Mouse (Mus musculus): ENCODE results near the gene Gdi2.
"Not testable (repeated sequence)": the region's sequence is repeated elsewhere in the genome, so short reads cannot be mapped to it uniquely, and the experiment has no call there.

The Gdi2 gene

DNA sequence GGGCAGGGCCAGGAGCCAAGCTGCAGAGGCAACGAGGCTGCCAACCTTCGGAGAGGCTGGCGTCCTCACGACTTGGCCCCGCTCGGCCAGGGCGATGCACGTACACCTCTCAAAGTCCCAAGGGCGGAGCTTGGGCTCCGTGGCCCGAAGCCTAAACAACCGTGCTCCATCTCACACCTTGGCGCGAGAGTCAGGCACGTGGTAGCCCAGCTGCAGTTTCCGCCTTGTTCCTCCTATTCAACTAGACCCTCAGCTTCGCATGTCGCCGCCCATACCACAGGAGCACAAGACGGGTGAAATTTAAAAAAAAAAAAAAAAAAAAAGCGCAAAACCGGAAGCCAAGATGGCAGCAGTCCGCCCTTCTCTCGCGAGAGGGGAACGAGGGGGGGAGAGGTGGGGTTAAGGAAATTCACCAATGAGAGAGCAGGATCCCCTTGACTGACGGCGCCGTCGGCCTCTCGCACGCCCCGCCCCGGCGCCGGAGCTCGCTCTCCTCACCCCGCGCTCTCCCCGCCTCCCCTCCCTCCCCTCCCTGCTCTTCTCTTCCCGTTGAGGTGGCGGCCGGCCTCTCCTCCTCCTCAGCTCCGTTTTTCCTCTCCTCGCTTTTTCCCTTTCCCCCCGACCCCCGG is at the start of gene Gdi2:
Gdi2 (plus strand) TSS at position 470 of the 629 bp plus-strand sequence.
- peak; percentile 98 for DNase-seq (ENCODE audit: low read depth, low spot score)

DNA sequence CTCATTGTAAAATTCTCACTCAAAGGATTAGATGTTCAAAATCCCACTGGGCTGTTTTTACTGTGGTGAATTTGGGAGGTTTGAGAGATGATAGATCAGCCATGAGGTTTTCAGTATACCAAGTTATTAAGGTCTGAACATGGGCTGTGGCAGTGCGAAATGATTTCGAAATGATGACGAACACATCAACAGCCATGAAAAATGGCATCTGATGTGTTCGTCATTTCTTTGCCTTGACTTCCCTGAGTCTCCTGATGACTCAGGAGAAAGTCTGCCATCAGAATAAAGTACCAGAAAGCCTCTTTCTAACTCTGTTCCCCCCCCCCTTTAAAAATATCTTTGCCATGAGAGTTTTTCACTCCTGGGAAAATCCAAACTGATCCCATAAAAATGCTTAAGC is 42.3 kb upstream of the Gdi2 start:
- DNase-seq (ENCODE audit: low read depth, low spot score) = no peak

DNA sequence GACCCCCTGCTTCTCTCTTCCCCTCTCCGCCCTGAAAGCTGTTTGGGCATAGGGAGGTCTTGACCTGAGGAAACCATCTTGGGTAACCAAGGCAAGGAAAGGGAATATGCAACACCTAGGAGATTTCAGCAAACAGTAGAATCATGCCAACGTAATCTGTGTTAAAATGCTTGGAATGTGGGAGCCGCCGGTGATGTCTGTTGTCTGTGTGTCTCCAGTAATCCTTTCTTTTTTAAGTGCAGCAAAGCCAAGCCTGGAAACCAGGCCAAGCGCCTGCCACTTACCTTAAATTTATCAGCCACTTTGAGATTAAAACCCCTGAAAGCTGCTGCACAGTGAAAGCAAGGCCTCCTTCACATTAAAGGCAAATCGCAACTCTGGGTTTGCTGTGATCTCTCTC is 36.8 kb upstream of the Gdi2 start:
- not testable (repeated sequence) for DNase-seq (ENCODE audit: low read depth, low spot score)

DNA sequence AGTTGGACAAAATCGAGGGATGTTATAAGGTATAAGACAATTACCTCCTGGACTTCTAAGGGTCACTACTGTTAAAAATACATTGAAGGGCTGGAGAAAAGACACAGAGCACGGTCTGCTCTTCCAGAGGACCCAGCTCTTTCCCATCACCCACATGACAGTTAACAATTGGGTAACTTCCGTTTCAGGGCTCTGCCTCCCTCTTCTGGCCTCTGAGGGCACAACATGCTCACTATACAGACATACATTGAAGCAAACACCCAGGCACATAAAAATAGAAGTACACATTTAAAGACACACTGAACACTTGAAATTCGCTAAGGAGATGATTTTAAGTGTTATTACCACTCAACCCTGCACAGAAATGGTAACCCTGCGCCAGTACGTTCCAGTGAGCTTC is 22.5 kb upstream of the Gdi2 start:
- peak; percentile 42 for DNase-seq (ENCODE audit: low read depth, low spot score)

DNA sequence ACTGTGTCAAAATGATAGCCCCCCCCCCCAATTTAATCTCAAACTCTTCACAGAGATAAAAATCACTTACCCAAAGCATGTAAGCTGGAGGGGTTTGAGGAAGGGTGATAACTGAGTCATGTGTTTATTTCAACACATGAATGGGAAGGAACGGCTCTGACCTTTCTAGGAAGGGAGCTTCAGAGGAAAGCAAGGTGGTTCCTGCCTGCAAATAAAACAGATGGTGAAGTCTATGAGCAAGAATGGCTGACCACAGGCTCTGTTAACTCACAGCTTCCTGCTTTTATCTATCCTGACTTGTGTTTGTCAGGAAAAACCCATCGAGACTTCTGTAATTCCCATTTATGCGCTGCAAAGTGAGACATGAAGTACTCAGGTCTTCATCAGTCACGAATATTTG is 18.5 kb upstream of the Gdi2 start:
- DNase-seq (ENCODE audit: low read depth, low spot score) = not testable (repeated sequence)

DNA sequence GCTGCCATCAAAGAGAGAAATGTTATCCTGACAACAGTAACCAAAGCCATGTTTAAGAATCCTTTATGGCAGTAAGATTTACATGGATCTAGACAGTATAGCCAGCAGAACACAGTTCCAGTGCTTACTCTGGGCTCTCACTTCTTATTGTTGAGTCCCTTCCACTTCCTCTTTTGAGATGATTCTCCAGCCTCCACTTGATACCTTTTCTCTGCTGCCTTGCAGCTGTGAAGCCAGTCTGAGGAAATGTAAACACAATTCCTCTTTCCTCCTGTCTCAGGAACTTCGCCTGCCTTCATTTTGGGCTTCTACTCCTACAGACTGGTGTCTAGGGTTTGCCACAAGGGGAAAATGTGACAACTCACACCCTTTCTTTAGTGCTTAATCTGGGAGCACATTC is 17.9 kb upstream of the Gdi2 start:
- not testable (repeated sequence) for DNase-seq (ENCODE audit: low read depth, low spot score)

DNA sequence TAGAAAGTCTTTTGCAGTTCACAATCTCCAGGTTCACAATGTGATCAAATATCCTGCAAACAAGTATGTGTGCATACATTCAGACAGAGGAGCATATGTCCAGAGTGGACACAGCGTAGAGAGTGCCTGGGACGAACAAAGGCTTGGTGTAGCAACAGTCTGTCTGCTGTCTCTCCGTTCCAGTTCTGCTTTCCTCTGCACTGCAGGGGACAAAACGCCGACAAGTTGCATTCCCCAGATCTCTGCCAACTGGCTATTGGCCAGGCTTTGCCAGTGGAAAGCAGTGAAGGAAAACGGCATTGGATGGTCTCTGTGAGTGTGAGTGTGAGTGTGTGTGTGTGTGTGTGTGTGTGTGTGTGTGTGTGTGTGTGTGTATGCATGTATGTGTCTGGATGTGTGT is 14.4 kb upstream of the Gdi2 start:
- no peak for DNase-seq (ENCODE audit: low read depth, low spot score)

DNA sequence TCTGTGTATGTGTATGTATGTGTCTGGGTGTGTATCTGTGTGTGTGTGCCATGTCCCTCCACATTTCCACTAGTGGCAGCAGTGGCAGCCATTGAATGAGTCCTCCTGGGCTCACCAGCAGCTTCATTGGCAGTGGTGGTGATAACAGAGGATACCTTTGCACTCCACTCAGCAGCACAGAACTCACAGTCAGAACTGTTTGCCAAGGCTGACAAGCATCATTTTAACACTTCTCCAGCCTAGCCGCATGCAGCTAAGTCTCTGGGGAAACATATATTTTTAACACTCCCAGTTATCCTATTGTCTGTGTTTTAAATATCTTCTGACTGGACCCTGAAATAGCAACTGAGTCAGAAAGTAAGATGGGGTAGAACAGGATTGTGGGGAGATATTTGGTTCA is 13.9 kb upstream of the Gdi2 start:
- DNase-seq (ENCODE audit: low read depth, low spot score) = no peak

DNA sequence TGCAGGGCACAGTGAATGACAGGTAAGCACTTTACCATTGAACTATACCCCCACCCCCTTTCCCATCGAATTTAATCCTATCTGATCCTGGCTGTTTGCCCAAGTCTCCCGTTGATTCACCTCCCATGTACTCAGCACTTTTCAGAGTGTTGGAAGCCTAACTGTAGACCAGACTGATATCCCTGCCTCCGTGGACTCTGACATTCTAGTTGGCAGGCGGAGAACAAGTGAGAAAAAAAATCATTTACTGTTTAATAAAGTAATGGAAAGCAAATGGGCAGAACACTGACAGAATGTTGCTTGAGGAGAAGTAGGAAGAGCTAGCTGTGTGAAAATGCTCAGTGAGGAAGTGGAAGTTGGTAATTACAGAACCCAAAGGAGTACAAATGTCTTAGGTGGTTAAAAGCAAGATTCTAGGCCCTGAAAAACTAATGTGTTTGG is 12.2 kb upstream of the Gdi2 start:
- no peak for DNase-seq (ENCODE audit: low read depth, low spot score)

DNA sequence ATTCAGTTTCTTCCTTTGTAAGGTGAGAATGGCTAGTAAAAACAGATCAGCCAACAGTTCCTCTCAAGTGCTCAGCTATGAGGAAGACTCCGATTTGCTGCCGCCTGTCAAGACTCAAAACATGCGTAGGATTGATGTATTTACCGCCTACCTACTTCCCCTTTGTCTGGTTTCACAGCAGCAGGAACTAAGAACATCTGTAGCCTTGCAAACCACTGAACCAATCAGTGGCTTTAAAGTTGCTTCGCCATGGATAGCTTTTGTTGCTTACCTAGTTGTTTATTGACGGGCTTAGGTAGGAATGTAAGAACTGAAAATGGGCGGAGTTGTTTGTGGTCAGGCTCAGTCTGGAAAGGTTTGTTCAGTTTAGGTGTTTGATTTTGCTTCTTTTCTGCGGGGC is 11.5 kb upstream of the Gdi2 start:
- DNase-seq (ENCODE audit: low read depth, low spot score) = no peak

DNA sequence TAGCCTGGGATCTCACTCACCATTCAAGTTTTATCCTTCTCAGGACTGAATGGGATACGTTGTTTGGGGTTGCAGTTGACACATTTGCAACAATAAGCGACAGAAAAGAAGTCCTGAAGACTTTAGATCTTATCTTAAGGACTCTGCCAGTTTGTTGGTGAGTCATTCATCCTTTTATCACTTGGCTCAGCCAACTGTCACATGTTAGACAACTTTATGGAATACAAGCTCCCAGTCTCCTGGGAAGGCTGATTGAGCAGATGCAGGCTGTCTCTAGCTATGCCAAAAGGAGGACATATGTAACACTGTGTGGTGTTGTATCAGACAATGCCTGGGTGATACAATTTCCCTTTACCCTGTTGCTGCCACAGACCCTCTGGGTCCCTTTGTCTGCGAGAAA is 7.4 kb upstream of the Gdi2 start:
- DNase-seq (ENCODE audit: low read depth, low spot score) = no peak

DNA sequence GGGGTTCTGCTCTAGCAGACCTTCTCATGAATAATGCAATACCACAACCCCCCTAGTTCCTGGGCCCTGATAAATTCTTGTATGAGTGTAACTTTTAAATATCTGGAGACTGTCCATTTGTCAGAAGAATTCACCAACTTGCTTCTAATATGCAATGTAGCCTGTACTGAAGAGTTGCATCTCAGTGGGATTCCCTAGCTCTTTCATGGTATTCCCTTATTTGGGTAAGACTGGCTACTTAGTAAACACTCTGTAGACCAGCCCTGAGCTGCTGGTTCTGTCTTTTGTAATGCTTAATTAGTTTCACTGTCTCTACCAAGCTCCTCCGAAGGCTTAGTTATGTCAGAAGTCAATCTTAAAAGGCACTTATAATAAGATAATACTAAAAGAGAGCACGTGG is 6.7 kb upstream of the Gdi2 start:
- peak; percentile 73 for DNase-seq (ENCODE audit: low read depth, low spot score)

DNA sequence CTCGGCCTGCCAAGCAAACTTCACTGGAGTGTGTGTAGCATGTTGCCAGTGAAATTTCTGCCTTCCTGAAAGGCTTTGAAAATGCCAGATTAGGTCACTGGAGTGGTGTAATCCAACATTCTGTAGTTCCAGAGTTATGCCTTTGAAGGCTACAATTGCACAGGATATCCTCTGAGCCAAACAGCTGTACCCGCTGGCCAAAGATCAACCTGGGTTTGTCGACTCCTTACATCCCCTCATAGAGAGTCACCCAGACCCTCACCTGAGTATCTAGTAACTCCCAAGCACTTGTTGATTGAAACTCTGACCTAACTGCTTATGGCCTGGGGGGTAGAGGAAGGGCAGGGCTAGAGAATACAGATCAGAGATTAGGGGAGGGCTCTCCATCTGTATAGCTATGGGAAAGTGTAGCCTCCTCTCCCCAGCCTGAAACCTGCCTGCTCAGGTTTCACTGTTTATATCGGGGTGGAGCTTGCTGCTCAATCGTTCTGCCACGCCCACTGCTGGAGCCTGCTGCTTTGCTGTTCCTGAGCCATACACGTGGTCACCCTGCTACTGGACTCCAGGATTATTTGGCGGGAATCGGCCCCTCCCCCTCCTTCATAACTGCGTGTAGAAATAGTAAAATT is 6.1 kb upstream of the Gdi2 start:
- peak; percentile 91 for DNase-seq (ENCODE audit: low read depth, low spot score)

DNA sequence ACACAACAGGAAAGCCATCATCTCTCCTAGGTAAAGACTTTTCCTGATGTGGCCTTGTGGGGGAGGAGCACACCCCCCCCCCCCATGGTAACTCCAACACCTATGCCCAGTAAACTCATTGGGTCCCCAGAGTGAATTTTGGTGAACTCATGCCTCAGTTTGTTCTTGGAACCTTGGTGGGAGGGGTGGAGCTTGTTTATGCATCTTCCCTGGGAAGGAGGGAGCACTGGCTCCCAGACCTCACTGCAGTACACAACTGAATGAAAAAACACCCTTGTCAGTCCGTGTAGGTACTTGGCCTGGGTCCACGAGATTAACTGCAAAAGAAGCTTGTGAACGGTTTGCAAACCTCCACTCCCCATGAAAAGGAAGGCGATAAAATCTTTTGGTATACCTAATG is 5.4 kb upstream of the Gdi2 start:
- DNase-seq (ENCODE audit: low read depth, low spot score) = peak; percentile 66

DNA sequence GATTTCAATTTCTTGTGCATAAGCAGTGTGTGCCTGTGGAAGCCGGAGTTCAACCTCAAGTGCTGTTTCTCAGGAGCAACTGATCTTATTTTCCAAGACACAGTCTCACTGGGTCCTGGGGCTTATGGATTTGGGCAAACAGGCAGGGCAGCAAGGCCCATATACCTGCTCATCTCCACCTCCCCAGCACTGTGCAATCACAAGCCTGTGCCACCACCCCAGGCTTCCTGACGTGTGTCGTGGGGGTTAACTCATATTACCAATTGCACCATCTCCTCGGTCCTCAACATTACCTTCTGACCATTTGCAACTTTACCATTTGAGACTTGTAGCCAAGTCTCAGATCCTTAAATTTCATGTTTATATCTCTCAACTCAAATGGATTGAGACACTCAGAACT is 3.7 kb upstream of the Gdi2 start:
- no peak for DNase-seq (ENCODE audit: low read depth, low spot score)

DNA sequence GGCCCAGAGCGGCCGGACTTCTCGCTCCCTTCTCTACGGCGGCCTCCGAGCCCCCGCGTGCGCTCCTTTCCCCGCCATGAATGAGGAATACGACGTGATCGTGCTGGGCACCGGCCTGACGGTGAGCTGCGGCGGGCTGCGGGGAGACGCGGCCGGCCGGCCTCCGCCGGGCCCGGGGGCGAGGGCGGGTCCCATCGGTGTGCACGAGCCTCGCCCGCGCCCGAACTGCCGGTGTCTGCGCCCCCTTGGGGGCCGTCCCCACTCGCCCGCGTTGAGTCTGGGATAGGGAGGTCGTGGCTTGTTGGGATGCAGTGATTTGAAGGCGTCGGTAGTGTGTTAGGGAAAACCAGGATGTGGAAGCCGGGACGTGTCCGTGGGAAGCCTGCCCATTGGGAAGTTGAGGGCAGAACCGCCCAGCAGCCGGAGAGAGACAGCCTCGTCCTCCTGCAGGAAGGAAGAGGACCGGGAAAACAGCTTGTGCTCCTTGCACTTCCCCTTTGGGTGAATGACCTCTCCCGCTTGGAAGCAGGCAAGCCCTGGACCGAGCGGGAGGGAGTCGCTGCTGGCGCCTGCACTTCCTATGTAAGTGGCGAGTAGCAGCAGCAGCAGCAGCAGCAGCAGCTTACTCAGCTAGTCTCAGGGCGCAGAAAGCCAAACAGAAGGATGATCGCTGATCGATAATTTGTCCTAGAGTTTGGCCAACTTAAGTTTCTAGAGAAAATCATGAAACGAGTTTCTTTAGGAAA is 533 bp downstream of the Gdi2 start:
- peak; percentile 83 for DNase-seq (ENCODE audit: low read depth, low spot score)

DNA sequence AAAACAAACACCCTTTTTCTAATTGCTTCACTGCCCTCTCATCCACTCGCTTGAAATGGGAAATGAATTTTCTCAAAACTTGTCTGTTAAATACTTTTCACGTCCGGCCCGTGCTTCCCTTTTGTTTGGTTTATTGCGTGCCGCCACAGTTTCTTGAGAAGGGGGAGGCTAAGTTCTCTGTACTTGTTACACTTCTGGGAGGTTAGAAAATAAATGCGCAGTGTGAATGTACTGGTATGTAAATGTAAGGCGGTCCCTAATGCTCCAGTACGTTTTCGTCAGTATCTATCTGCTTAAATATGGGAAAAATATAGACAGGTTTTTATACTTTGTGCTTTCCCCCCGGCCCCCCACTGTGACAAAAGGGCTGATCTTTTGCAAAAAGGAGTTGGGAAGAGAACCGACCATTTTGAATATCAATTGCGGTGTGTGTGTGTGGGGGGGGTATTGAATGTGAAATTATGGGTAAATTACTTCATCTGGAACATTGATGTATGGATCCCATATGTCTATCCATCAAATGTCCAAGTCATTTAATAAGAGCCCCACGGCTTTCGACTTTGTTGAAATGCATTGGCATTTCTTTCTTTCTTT is 1.2 kb downstream of the Gdi2 start:
- no peak for DNase-seq (ENCODE audit: low read depth, low spot score)

DNA sequence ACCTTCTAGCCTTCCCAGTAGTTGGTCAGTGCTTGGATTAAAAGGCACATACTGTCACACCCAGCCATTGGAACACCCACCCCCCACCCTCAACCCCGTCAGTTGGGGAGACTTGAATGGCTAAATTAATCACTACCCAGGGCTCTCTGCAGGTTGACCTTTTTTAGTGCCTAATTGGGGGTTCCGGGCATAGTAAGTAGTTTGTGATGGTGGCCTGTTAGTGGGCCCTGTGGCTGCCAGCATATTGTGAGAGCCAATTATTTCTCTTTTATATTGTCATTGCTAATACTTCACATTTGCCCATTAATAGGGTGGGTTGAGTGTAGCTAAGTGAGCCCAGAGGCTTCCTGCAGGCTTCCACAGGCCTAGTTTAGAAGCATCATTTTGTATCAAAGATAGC is 2.3 kb downstream of the Gdi2 start:
- DNase-seq (ENCODE audit: low read depth, low spot score) = no peak

DNA sequence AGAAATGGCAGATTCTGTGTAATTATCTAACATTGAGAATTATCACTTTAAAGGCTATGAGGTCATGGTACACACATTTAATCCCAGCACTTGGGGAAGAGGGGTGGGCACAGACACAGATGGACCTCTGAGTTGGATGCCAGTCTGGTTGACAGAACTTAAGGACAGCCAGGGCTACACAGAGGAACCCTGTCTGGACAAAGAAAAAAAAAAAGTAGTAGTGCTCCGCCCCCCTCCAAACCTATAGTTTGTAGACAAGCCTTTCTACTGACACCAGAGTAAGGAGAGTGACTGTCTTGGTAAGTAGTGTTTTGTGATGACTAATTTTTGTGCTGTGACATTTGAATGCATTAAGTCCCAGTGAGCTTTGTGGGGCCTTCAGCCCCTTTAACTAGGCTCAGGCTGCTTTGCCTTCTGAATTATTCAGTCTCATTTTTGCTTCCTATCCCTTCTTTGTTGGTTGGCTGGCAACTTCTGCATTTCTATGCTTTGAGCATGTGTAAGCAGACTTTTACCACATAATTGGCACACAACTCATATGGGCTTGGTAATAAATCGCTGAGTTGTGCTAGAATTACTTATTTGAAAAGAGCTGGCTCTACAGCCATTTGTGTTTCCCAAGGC is 3.4 kb downstream of the Gdi2 start:
- no peak for DNase-seq (ENCODE audit: low read depth, low spot score)

DNA sequence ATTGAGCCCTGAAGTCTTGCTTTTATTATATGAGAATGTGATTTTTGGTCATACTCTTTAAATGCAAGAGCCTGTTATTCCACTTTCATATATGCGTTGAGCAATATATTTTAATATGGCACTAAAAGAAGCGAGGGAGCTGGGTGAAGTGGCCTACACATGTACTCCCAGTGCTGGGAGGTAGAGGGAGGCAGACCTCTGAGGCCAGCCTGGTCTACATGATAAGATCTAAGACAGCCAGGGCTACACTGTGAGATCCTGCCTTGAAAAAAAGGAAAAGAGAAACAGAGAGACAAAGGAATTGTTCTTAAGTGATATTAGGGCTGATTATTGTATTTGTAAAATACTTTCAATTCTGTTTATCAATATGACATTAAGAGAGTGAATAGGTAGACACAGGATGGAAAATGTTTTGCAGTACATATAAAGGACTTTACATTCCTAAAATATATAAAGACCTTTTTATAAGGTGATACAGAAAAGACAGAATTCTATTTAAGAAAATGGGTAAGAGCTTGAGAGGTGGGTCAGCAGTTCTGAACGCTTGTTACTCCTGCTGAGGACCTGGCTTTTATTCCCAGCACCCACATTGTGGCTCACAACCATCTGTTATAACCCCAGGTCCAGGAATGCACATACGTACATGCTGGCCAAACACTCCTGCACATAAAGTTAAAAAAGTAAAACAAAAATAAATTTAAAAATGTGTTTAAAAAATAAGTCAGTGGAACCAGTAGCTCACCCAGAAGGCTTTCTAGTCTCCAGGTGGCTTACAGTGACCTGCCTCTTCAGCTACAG is 6.4 kb downstream of the Gdi2 start:
- DNase-seq (ENCODE audit: low read depth, low spot score) = no peak

DNA sequence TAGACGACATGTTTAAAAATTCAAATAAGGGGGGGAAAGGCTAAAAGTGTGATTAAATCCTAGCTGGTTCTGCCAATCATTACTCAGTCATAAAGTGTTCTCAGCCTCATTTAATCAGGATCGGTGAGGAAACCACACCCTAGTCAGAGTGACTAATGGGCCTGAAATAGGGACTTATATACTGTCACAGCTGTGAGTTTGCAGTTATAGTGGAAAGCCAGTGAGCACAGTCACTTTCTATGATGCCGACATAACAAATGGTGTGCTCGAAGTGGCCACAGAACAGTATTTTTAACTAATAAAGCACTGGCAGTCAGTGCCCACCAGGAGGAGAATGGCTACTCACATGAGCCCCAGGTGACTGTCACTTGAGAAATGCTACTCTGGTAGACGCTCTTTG is 7.1 kb downstream of the Gdi2 start:
- no peak for DNase-seq (ENCODE audit: low read depth, low spot score)

Data from ES-CJ7 (cell line).